Mouse (Mus musculus): ENCODE measurements around the gene Hivep3. TPM values are rescaled to one million over a fixed set of nuclear protein-coding genes. Genes with fewer than 3 reads are reported as not detected.

Hivep3 gene
- polyA plus RNA-seq, 1 experiment from 2014 or later, result 8.2 TPM

- no peak for ATAC-seq (ENCODE audit: low read depth)
- no peak overlapping the region for H3K27ac ChIP-seq (replicated peaks; ENCODE audit: low read depth, low read length)
Measured at GRCm38 (mm10) chr4:120006046-120006445, 272.5 kb downstream of the Hivep3 start.

GRCm38 (mm10) chr4:120007889-120008288 is 274.3 kb downstream of the Hivep3 start:
- H3K9ac ChIP-seq (ENCODE audit: low read depth, low read length), result no peak overlapping the region
- 58% methylated on average over 3 of the region's 3 CpGs for WGBS
- DNase-seq (ENCODE audit: low spot score) (peak; percentile 22), ATAC-seq (ENCODE audit: low read depth) (no peak)
- H3K4me3 ChIP-seq (ENCODE audit: low read depth, low read length), result no peak overlapping the region
- H3K27me3 ChIP-seq (replicated peaks; ENCODE audit: control insufficient read depth, insufficient read depth, low read length), result no peaks in the 10 kb centered on the region
- no peak overlapping the region for H3K27ac ChIP-seq (replicated peaks; ENCODE audit: low read depth, low read length)
- H3K36me3 ChIP-seq (ENCODE audit: control insufficient read depth, insufficient read depth, low read length), result no peaks in the 10 kb centered on the region
- H3K4me2 ChIP-seq (ENCODE audit: low read depth, low read length), result no peak overlapping the region
- no peaks in the 10 kb centered on the region for H3K9me3 ChIP-seq (ENCODE audit: control insufficient read depth, low read length)
- H3K4me1 ChIP-seq (ENCODE audit: control insufficient read depth, insufficient read depth, low read length), result no peaks in the 10 kb centered on the region

More at GRCm38 (mm10) chr4:120006046-120006445, 272.5 kb downstream of the Hivep3 start:
- no peaks in the 10 kb centered on the region for H3K27me3 ChIP-seq (replicated peaks; ENCODE audit: control insufficient read depth, insufficient read depth, low read length)
- H3K9ac ChIP-seq (ENCODE audit: low read depth, low read length), result no peak overlapping the region
- no peak overlapping the region for H3K4me2 ChIP-seq (ENCODE audit: low read depth, low read length)
- 56% methylated on average over 6 of the region's 6 CpGs for WGBS
- H3K36me3 ChIP-seq (ENCODE audit: control insufficient read depth, insufficient read depth, low read length), result no peaks in the 10 kb centered on the region
- no peaks in the 10 kb centered on the region for H3K4me1 ChIP-seq (ENCODE audit: control insufficient read depth, insufficient read depth, low read length)
- no peak for DNase-seq (ENCODE audit: low spot score)
- H3K4me3 ChIP-seq (ENCODE audit: low read depth, low read length), result no peak overlapping the region
- H3K9me3 ChIP-seq (ENCODE audit: control insufficient read depth, low read length), result no peaks in the 10 kb centered on the region

- H3K9ac ChIP-seq (ENCODE audit: low read depth, low read length), result no peak overlapping the region
- no peak overlapping the region for H3K27ac ChIP-seq (replicated peaks; ENCODE audit: low read depth, low read length)
- no peaks in the 10 kb centered on the region for H3K9me3 ChIP-seq (ENCODE audit: control insufficient read depth, low read length)
- DNase-seq (ENCODE audit: low spot score) (no peak), ATAC-seq (ENCODE audit: low read depth) (no peak)
- no peaks in the 10 kb centered on the region for H3K27me3 ChIP-seq (replicated peaks; ENCODE audit: control insufficient read depth, insufficient read depth, low read length)
- no peak overlapping the region for H3K4me3 ChIP-seq (ENCODE audit: low read depth, low read length)
- WGBS, result 70% methylated on average over 2 of the region's 2 CpGs
- H3K36me3 ChIP-seq (ENCODE audit: control insufficient read depth, insufficient read depth, low read length), result no peaks in the 10 kb centered on the region
- no peaks in the 10 kb centered on the region for H3K4me1 ChIP-seq (ENCODE audit: control insufficient read depth, insufficient read depth, low read length)
- H3K4me2 ChIP-seq (ENCODE audit: low read depth, low read length), result no peak overlapping the region
Measured at GRCm38 (mm10) chr4:120009151-120009550, 275.6 kb downstream of the Hivep3 start.

- Histone ChIP-seq H3K27me3 (replicated peaks; ENCODE audit: control insufficient read depth, insufficient read depth, low read length) (no peaks in the 10 kb centered on the region), H3K36me3 (ENCODE audit: control insufficient read depth, insufficient read depth, low read length) (no peaks in the 10 kb centered on the region), H3K4me2 (ENCODE audit: low read depth, low read length) (no peak overlapping the region), H3K9me3 (ENCODE audit: control insufficient read depth, low read length) (no peaks in the 10 kb centered on the region), H3K4me3 (ENCODE audit: low read depth, low read length) (no peak overlapping the region), H3K9ac (ENCODE audit: low read depth, low read length) (no peak overlapping the region), H3K4me1 (ENCODE audit: control insufficient read depth, insufficient read depth, low read length) (no peaks in the 10 kb centered on the region), H3K27ac (replicated peaks; ENCODE audit: low read depth, low read length) (no peak overlapping the region)
- 55% methylated on average over 9 of the region's 10 CpGs for WGBS
- ATAC-seq (ENCODE audit: low read depth) (no peak), DNase-seq (ENCODE audit: low spot score) (no peak)
Measured at GRCm38 (mm10) chr4:120011788-120012187, 278.2 kb downstream of the Hivep3 start.

- no peak for DNase-seq (ENCODE audit: low spot score)
- Histone ChIP-seq H3K27me3 (replicated peaks; ENCODE audit: control insufficient read depth, insufficient read depth, low read length) (no peaks in the 10 kb centered on the region), H3K27ac (replicated peaks; ENCODE audit: low read depth, low read length) (no peak overlapping the region), H3K36me3 (ENCODE audit: control insufficient read depth, insufficient read depth, low read length) (no peaks in the 10 kb centered on the region), H3K4me3 (ENCODE audit: low read depth, low read length) (no peak overlapping the region), H3K9ac (ENCODE audit: low read depth, low read length) (no peak overlapping the region), H3K4me1 (ENCODE audit: control insufficient read depth, insufficient read depth, low read length) (no peaks in the 10 kb centered on the region), H3K9me3 (ENCODE audit: control insufficient read depth, low read length) (no peaks in the 10 kb centered on the region), H3K4me2 (ENCODE audit: low read depth, low read length) (no peak overlapping the region)
- ATAC-seq (ENCODE audit: low read depth), result no peak
- 100% methylated on average over 1 of the region's 1 CpGs for WGBS
Measured at GRCm38 (mm10) chr4:120012891-120013290, 279.3 kb downstream of the Hivep3 start.

- Histone ChIP-seq H3K4me3 (ENCODE audit: low read depth, low read length) (no peak overlapping the region), H3K9me3 (ENCODE audit: control insufficient read depth, low read length) (no peaks in the 10 kb centered on the region), H3K9ac (ENCODE audit: low read depth, low read length) (no peak overlapping the region), H3K27me3 (replicated peaks; ENCODE audit: control insufficient read depth, insufficient read depth, low read length) (no peaks in the 10 kb centered on the region), H3K4me2 (ENCODE audit: low read depth, low read length) (no peak overlapping the region), H3K4me1 (ENCODE audit: control insufficient read depth, insufficient read depth, low read length) (0 out of 2 replicates have a peak, but pooled peaks cover 4% of the 10 kb centered on the region), H3K27ac (replicated peaks; ENCODE audit: low read depth, low read length) (no peak overlapping the region), H3K36me3 (ENCODE audit: control insufficient read depth, insufficient read depth, low read length) (no peaks in the 10 kb centered on the region)
- WGBS, result 68% methylated on average over 5 of the region's 5 CpGs
- no peak for ATAC-seq (ENCODE audit: low read depth)
- DNase-seq (ENCODE audit: low spot score), result no peak
Measured at GRCm38 (mm10) chr4:120018426-120018825, 284.8 kb downstream of the Hivep3 start.

- Histone ChIP-seq H3K9ac (ENCODE audit: low read depth, low read length) (no peak overlapping the region), H3K4me1 (ENCODE audit: control insufficient read depth, insufficient read depth, low read length) (0 out of 2 replicates have a peak, but pooled peaks cover 4% of the 10 kb centered on the region), H3K27ac (replicated peaks; ENCODE audit: low read depth, low read length) (no peak overlapping the region), H3K4me2 (ENCODE audit: low read depth, low read length) (no peak overlapping the region), H3K4me3 (ENCODE audit: low read depth, low read length) (no peak overlapping the region), H3K27me3 (replicated peaks; ENCODE audit: control insufficient read depth, insufficient read depth, low read length) (no peaks in the 10 kb centered on the region), H3K36me3 (ENCODE audit: control insufficient read depth, insufficient read depth, low read length) (no peaks in the 10 kb centered on the region), H3K9me3 (ENCODE audit: control insufficient read depth, low read length) (no peaks in the 10 kb centered on the region)
- peak; percentile 9 for DNase-seq (ENCODE audit: low spot score)
- WGBS, result 49% methylated on average over 3 of the region's 3 CpGs
- no peak for ATAC-seq (ENCODE audit: low read depth)
Measured at GRCm38 (mm10) chr4:120022392-120022791, 288.8 kb downstream of the Hivep3 start.

- DNase-seq (ENCODE audit: low spot score) (no peak), ATAC-seq (ENCODE audit: low read depth) (no peak)
- Histone ChIP-seq H3K4me3 (ENCODE audit: low read depth, low read length) (no peak overlapping the region), H3K9ac (ENCODE audit: low read depth, low read length) (no peak overlapping the region), H3K27me3 (replicated peaks; ENCODE audit: control insufficient read depth, insufficient read depth, low read length) (0 out of 2 replicates have a peak, but pooled peaks cover 3% of the 10 kb centered on the region), H3K36me3 (ENCODE audit: control insufficient read depth, insufficient read depth, low read length) (no peaks in the 10 kb centered on the region), H3K27ac (replicated peaks; ENCODE audit: low read depth, low read length) (no peak overlapping the region), H3K9me3 (ENCODE audit: control insufficient read depth, low read length) (no peaks in the 10 kb centered on the region), H3K4me1 (ENCODE audit: control insufficient read depth, insufficient read depth, low read length) (0 out of 2 replicates have a peak, but pooled peaks cover 4% of the 10 kb centered on the region), H3K4me2 (ENCODE audit: low read depth, low read length) (no peak overlapping the region)
- 93% methylated on average over 4 of the region's 4 CpGs for WGBS
Measured at GRCm38 (mm10) chr4:120023221-120023840, 289.7 kb downstream of the Hivep3 start.

GRCm38 (mm10) chr4:120024071-120024470 is 290.5 kb downstream of the Hivep3 start:
- Histone ChIP-seq H3K9me3 (ENCODE audit: control insufficient read depth, low read length) (no peaks in the 10 kb centered on the region), H3K36me3 (ENCODE audit: control insufficient read depth, insufficient read depth, low read length) (no peaks in the 10 kb centered on the region), H3K4me3 (ENCODE audit: low read depth, low read length) (no peak overlapping the region), H3K4me1 (ENCODE audit: control insufficient read depth, insufficient read depth, low read length) (0 out of 2 replicates have a peak, but pooled peaks cover 4% of the 10 kb centered on the region), H3K27me3 (replicated peaks; ENCODE audit: control insufficient read depth, insufficient read depth, low read length) (0 out of 2 replicates have a peak, but pooled peaks cover 3% of the 10 kb centered on the region), H3K9ac (ENCODE audit: low read depth, low read length) (no peak overlapping the region), H3K27ac (replicated peaks; ENCODE audit: low read depth, low read length) (no peak overlapping the region), H3K4me2 (ENCODE audit: low read depth, low read length) (no peak overlapping the region)
- ATAC-seq (ENCODE audit: low read depth) (peak; percentile 81), DNase-seq (ENCODE audit: low spot score) (peak; percentile 76)
- WGBS, result 59% methylated on average over 10 of the region's 10 CpGs
